ENCODE assay signal across 28 mouse cellular contexts in genomic region chr17:83457271-83457670, GRCm38 (mm10). TPM values are rescaled to one million over a fixed set of nuclear protein-coding genes. Genes with fewer than 3 reads are reported as not detected.
DNase-seq lines count a peak whose midpoint lies in the region; ATAC-seq and TF ChIP-seq lines count a peak whose summit lies in the region.
"Had no signal": no experiment of that assay in that cellular context is flagged by ENCODE, and none has a peak within 500 bp of the region (broad histone marks: within the 10 kb centered on the region; RNA-seq: fewer than 3 reads in every experiment).

No protein-coding gene starts in this region.

- H3K4me1 ChIP-seq in intestine, embryonic 14.5 days (replicated peaks; ENCODE audit: control insufficient read depth, insufficient read depth, low read length) = no peaks in the 10 kb centered on the region
- no peaks in the 10 kb centered on the region for H3K4me1 ChIP-seq in intestine, embryonic 16.5 days (ENCODE audit: control insufficient read depth, insufficient read depth, low read length)
- H3K4me1 ChIP-seq in forebrain, postnatal 0 days (ENCODE audit: insufficient read depth) = no peaks in the 10 kb centered on the region
- H3K4me1 ChIP-seq: forebrain, embryonic 13.5 days; heart, embryonic 13.5 days; kidney, embryonic 15.5 days; limb, embryonic 13.5 days; lung, embryonic 15.5 days; midbrain, embryonic 12.5 days had no signal

- H3K4me3 ChIP-seq in intestine, embryonic 14.5 days (ENCODE audit: low read depth, low read length) = no peak overlapping the region
- H3K4me3 ChIP-seq in intestine, embryonic 16.5 days (ENCODE audit: low read length) = no peak overlapping the region
- H3K4me3 ChIP-seq in forebrain, postnatal 0 days (ENCODE audit: low read depth, low read length) = no peak overlapping the region
- H3K4me3 ChIP-seq in left cerebral cortex, adult 2 months = no peak overlapping the region
- H3K4me3 ChIP-seq: forebrain, embryonic 13.5 days; heart, embryonic 13.5 days; kidney, embryonic 15.5 days; limb, embryonic 13.5 days; lung, embryonic 15.5 days; midbrain, embryonic 12.5 days had no signal

- DNase-seq in intestine, embryonic 14.5 days (ENCODE audit: low spot score) = peak; percentile 40
- DNase-seq in naive thymus-derived CD4-positive, alpha-beta T cell, adult 2 months (ENCODE audit: low read depth) = peak; percentile 53
- no peak for DNase-seq in forebrain, postnatal 0 days
- DNase-seq in gastrocnemius, adult 8-10 months (ENCODE audit: low spot score in 2 of 2) = no peak
- DNase-seq in left cerebral cortex, adult 2 months (ENCODE audit: extremely low spot score in 1 of 2, low spot score in 2 of 2) = no peak
- DNase-seq: adrenal gland, postnatal 25 days; cerebellum, adult 11-12 months; cerebellum, adult 9-11 months; gastrocnemius, postnatal 36 days; heart, postnatal 14 days; kidney, adult 18-20 months; kidney, postnatal 25 days; retina, postnatal 1 day; right cerebral cortex, postnatal 14 days; thymus, adult 2 months; thymus, postnatal 4 days had no signal

- ATAC-seq in intestine, embryonic 14.5 days (replicated peaks; ENCODE audit: low FRiP score, low TSS enrichment, low read depth) = no peak
- ATAC-seq in intestine, embryonic 16.5 days = no peak
- ATAC-seq in CD4-positive, CD25-positive, alpha-beta regulatory T cell, adult 4 months = peak; percentile 87
- ATAC-seq in granulocyte monocyte progenitor cell, adult 5-6 weeks (replicated peaks; ENCODE audit: poor library complexity, severe bottlenecking) = peak; percentile 21; the same call in 1 of the 2 replicates
- no peak for ATAC-seq in forebrain, postnatal 0 days
- ATAC-seq: forebrain, embryonic 13.5 days; hindbrain, embryonic 16.5 days had no signal

- no peak for TF ChIP-seq CTCF in forebrain, postnatal 0 days (IDR thresholded peaks at IDR 0.05; ENCODE audit: low read depth)
- TF ChIP-seq CTCF in left cerebral cortex, adult 2 months (IDR thresholded peaks at IDR 0.05) = no peak

- WGBS in intestine, embryonic 14.5 days = 91% methylated on average over 1 of the region's 1 CpGs
- 91% methylated on average over 1 of the region's 1 CpGs for WGBS in intestine, embryonic 16.5 days
- WGBS in forebrain, postnatal 0 days = 89% methylated on average over 1 of the region's 1 CpGs

- intact Hi-C loops in left cerebral cortex, adult 2 months (cut with DNase I) = no loop called here

- H3K36me3 ChIP-seq in intestine, embryonic 14.5 days (ENCODE audit: control insufficient read depth, insufficient read depth, low read length) = peaks cover 84% of the 10 kb centered on the region
- peaks cover 32% of the 10 kb centered on the region for H3K36me3 ChIP-seq in intestine, embryonic 16.5 days (ENCODE audit: control insufficient read depth, insufficient read depth, low read length)
- peaks cover 20% of the 10 kb centered on the region for H3K36me3 ChIP-seq in forebrain, postnatal 0 days (ENCODE audit: insufficient read depth)

- H3K27ac ChIP-seq in intestine, embryonic 14.5 days (ENCODE audit: low read depth) = no peak overlapping the region
- H3K27ac ChIP-seq in intestine, embryonic 16.5 days (ENCODE audit: low read length) = no peak overlapping the region
- no peak overlapping the region for H3K27ac ChIP-seq in forebrain, postnatal 0 days (ENCODE audit: low read depth, low read length)
- H3K27ac ChIP-seq in left cerebral cortex, adult 2 months = no peak overlapping the region
- H3K27ac ChIP-seq: forebrain, embryonic 13.5 days; heart, embryonic 13.5 days; kidney, embryonic 15.5 days; limb, embryonic 13.5 days; lung, embryonic 15.5 days; midbrain, embryonic 12.5 days had no signal

- H3K27me3 ChIP-seq in intestine, embryonic 14.5 days (replicated peaks; ENCODE audit: control insufficient read depth, insufficient read depth, low read length) = no peaks in the 10 kb centered on the region
- H3K27me3 ChIP-seq in intestine, embryonic 16.5 days (replicated peaks; ENCODE audit: control insufficient read depth, insufficient read depth, low read length) = no peaks in the 10 kb centered on the region
- H3K27me3 ChIP-seq in forebrain, postnatal 0 days (ENCODE audit: insufficient read depth, low read length) = no peaks in the 10 kb centered on the region
- H3K27me3 ChIP-seq: forebrain, embryonic 13.5 days; heart, embryonic 13.5 days; kidney, embryonic 15.5 days; limb, embryonic 13.5 days; lung, embryonic 15.5 days; midbrain, embryonic 12.5 days had no signal

- no peaks in the 10 kb centered on the region for H3K9me3 ChIP-seq in intestine, embryonic 14.5 days (ENCODE audit: control insufficient read depth, low read length)
- no peaks in the 10 kb centered on the region for H3K9me3 ChIP-seq in intestine, embryonic 16.5 days (ENCODE audit: control insufficient read depth, low read length)
- no peaks in the 10 kb centered on the region for H3K9me3 ChIP-seq in forebrain, postnatal 0 days (ENCODE audit: low read length)
- H3K9me3 ChIP-seq: forebrain, embryonic 13.5 days; G1E; heart, embryonic 13.5 days; kidney, embryonic 15.5 days; limb, embryonic 13.5 days; lung, embryonic 15.5 days; midbrain, embryonic 12.5 days had no signal

- H3K9ac ChIP-seq in intestine, embryonic 14.5 days (ENCODE audit: low read length) = no peak overlapping the region
- H3K9ac ChIP-seq in intestine, embryonic 16.5 days (ENCODE audit: low read depth, low read length) = no peak overlapping the region
- no peak overlapping the region for H3K9ac ChIP-seq in forebrain, postnatal 0 days
- H3K9ac ChIP-seq: forebrain, embryonic 13.5 days; heart, embryonic 13.5 days; kidney, embryonic 15.5 days; limb, embryonic 13.5 days; lung, embryonic 15.5 days; midbrain, embryonic 12.5 days had no signal

- no peak overlapping the region for H3K4me2 ChIP-seq in intestine, embryonic 14.5 days (ENCODE audit: low read length)
- no peak overlapping the region for H3K4me2 ChIP-seq in intestine, embryonic 16.5 days (ENCODE audit: low read depth, low read length)
- H3K4me2 ChIP-seq in forebrain, postnatal 0 days (ENCODE audit: low read depth) = no peak overlapping the region
- H3K4me2 ChIP-seq: forebrain, embryonic 13.5 days; heart, embryonic 13.5 days; kidney, embryonic 15.5 days; limb, embryonic 13.5 days; liver, embryonic 11.5 days; lung, embryonic 15.5 days; midbrain, embryonic 12.5 days had no signal

RNA-seq across cellular contexts. Expression of gene Cox7a2l, which starts 59.9 kb away (rescaled TPM):
- polyA plus RNA-seq in intestine, embryonic 14.5 days (2014; fragmentation: Nextera tagmentation; extraction: Ambion mirVana) = 192 and 198 TPM in 2 replicates
- polyA plus RNA-seq in intestine, embryonic 16.5 days (2015; fragmentation: Nextera tagmentation; extraction: Ambion mirVana) = 189 and 191 TPM in 2 replicates
- polyA plus RNA-seq in CD4-positive, CD25-positive, alpha-beta regulatory T cell, adult 4 months (2017; shearing (Covaris generic)) = 100 to 1,000 TPM; 545 to 584 TPM
- 206 and 241 TPM in 2 replicates for total RNA-seq in granulocyte monocyte progenitor cell, adult 5-6 weeks (2014; fragmentation: Nextera tagmentation)
- total RNA-seq in granulocyte monocyte progenitor cell, adult 5-6 weeks (2017) = 194 and 229 TPM in 2 replicates
- 343 and 363 TPM in 2 replicates for total RNA-seq in forebrain, postnatal 0 days (2014; rRNA removed)
- polyA plus RNA-seq in forebrain, postnatal 0 days (2015; fragmentation: Nextera tagmentation; extraction: Ambion mirVana) = 210 and 242 TPM in 2 replicates
- 100 to 1,000 TPM; 158 to 179 (median 173) TPM for total RNA-seq in gastrocnemius, adult 8-10 months (2022)
- total RNA-seq in left cerebral cortex, adult 2 months (2021) = 100 to 1,000 TPM; 165 to 169 TPM

Comparison
In these comparisons a context has a peak if more than half of its experiments do, and no peak if none do; other contexts are left out.
1. ATAC-seq: peak in CD4-positive, CD25-positive, alpha-beta regulatory T cell, adult 4 months (single experiment) and granulocyte monocyte progenitor cell, adult 5-6 weeks (single experiment); none in intestine, embryonic 14.5 days (single experiment), intestine, embryonic 16.5 days (single experiment) and forebrain, postnatal 0 days (single experiment).
2. DNase-seq: peak in intestine, embryonic 14.5 days (single experiment) and naive thymus-derived CD4-positive, alpha-beta T cell, adult 2 months (single experiment); none in forebrain, postnatal 0 days (single experiment), gastrocnemius, adult 8-10 months (0 of 2) and left cerebral cortex, adult 2 months (0 of 2).